Mouse (Mus musculus) midbrain, embryonic 10.5 days (tissue): ENCODE data around the gene Araf. TPM values are rescaled to one million over a fixed set of nuclear protein-coding genes. Genes with fewer than 3 reads are reported as not detected.
A peak's percentile ranks its signal among the peaks of the same experiment; 100 is the strongest.
"Not testable (repeated sequence)": the region's sequence is repeated elsewhere in the genome, so short reads cannot be mapped to it uniquely, and the experiment has no call there.

Experiments
- DNase-seq: peaks from one replicate; pipeline ENCODE4 v3.0.0-alpha.2; 2017; ENCODE audit warnings: low spot score
- H3K27ac ChIP-seq: fragments of 300-500 bp; sonication (generic); replicated peaks from 2 replicates; pipeline ENCODE4 v1.5.1; 2016; ENCODE audit warnings: mild to moderate bottlenecking
- H3K27me3 ChIP-seq: fragments of 300-500 bp; sonication (generic); 2 replicates; pipeline ENCODE4 v1.6.1; 2016; ENCODE audit warnings: low read depth, mild to moderate bottlenecking; ENCODE audit not compliant: poor library complexity, severe bottlenecking
- H3K36me3 ChIP-seq: fragments of 300-500 bp; sonication (generic); 2 replicates; pipeline ENCODE4 v1.6.1; 2016; ENCODE audit warnings: mild to moderate bottlenecking, moderate library complexity
- H3K4me1 ChIP-seq: fragments of 300-500 bp; sonication (generic); 2 replicates; pipeline ENCODE4 v1.6.1; 2016
- H3K4me3 ChIP-seq: fragments of 300-500 bp; sonication (generic); 2 replicates; pipeline ENCODE4 v1.5.1; 2016; ENCODE audit warnings: mild to moderate bottlenecking, moderate library complexity
- H3K9me3 ChIP-seq: fragments of 300-500 bp; sonication (generic); replicated peaks from 2 replicates; pipeline ENCODE4 v1.6.1; 2016; ENCODE audit warnings: mild to moderate bottlenecking
- WGBS: fragments of 180-500 bp; shearing (Covaris S2); methylation state at CpG from one replicate; pipeline ENCODE4 v1.1.7; 2016; 5-methylcytosine and 5-hydroxymethylcytosine counted together
- polyA plus RNA-seq: library from polyadenylated mRNA; unstranded; fragments of >200 nt; fragmentation: Nextera tagmentation; extraction: Ambion mirVana; gene quantifications from 2 replicates; pipeline ENCODE4 v1.2.1, GENCODE M21; 2016

Araf gene
- polyA plus RNA-seq, 1 experiment from 2014 or later = 101 TPM

GRCm38 (mm10) chrX:20801456-20801855 lies 3.8 kb downstream of the Araf start:
- no peaks in the 10 kb centered on the region for H3K9me3 ChIP-seq
- H3K27me3 ChIP-seq = no peaks in the 10 kb centered on the region
- H3K4me1 ChIP-seq = no peaks in the 10 kb centered on the region
- WGBS = 88% methylated on average over 2 of the region's 2 CpGs
- no peak overlapping the region for H3K4me3 ChIP-seq
- DNase-seq = no peak
- H3K36me3 ChIP-seq = peaks cover 11% of the 10 kb centered on the region; the same call in 1 of the 2 replicates
- no peak overlapping the region for H3K27ac ChIP-seq

DNA sequence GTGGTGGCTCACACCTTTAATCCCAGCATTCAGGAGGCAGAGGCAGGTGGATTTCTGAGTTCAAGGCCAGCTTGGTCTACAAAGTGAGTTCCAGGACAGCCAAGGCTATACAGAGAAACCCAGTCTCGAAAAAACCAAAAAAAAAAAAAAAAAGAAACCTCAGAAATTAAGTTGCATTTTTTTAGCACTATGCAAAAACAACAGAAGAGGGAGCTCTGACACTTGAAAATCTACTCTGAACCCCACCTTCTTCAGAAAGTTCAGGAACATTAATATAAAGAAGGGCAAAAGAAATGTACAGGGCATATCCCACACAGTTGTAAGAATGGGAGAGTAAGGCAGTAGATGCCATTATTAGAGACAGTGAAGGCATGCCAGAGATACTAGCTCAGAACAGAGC lies 6.7 kb downstream of the Araf start:
- DNase-seq, H3K27ac ChIP-seq, H3K9me3 ChIP-seq, H3K27me3 ChIP-seq, H3K4me1 ChIP-seq, H3K4me3 ChIP-seq: not testable (repeated sequence)
- WGBS = 74% methylated on average over 1 of the region's 1 CpGs
- peaks cover 12% of the 10 kb centered on the region; the same call in 1 of the 2 replicates for H3K36me3 ChIP-seq

GRCm38 (mm10) chrX:20806295-20806694 lies 8.7 kb downstream of the Araf start:
- no peaks in the 10 kb centered on the region for H3K9me3 ChIP-seq
- no peak for DNase-seq
- no peak overlapping the region for H3K27ac ChIP-seq
- WGBS = 73% methylated on average over 1 of the region's 1 CpGs
- no peaks in the 10 kb centered on the region for H3K4me1 ChIP-seq
- peaks cover 9% of the 10 kb centered on the region; the same call in 1 of the 2 replicates for H3K36me3 ChIP-seq
- no peak overlapping the region for H3K4me3 ChIP-seq
- H3K27me3 ChIP-seq = no peaks in the 10 kb centered on the region

DNA sequence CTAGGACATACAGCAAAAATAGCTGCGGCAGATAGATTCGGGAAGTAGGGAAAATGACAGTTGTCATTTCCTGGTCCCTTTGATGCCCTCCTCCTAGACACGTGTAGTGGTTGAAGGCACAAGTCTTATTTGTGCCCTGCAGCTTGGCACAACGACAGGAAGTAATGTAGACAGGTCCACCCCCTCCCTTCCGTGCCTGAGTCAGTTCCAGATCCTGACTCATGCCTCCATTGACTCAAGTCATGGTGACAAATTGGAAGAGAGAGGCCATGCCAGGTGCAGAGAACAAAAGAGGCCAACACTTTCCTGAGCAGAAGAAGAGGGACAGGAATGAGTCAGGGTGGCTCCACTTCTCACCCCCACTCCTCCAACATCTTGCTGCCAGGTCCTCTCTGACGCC lies 19.4 kb downstream of the Araf start:
- peaks cover 5% of the 10 kb centered on the region; the same call in 1 of the 2 replicates for H3K4me1 ChIP-seq
- H3K4me3 ChIP-seq = no peak overlapping the region
- H3K9me3 ChIP-seq = no peaks in the 10 kb centered on the region; the same call in 1 of the 2 replicates
- H3K27ac ChIP-seq = no peak overlapping the region
- 80% methylated on average over 6 of the region's 6 CpGs for WGBS
- H3K27me3 ChIP-seq = no peaks in the 10 kb centered on the region
- DNase-seq = no peak
- no peaks in the 10 kb centered on the region for H3K36me3 ChIP-seq

- Histone ChIP-seq H3K4me3 (peak overlapping the region; percentile 40), H3K36me3 (peaks cover 3% of the 10 kb centered on the region; the same call in 1 of the 2 replicates), H3K9me3 (no peaks in the 10 kb centered on the region; the same call in 1 of the 2 replicates), H3K27me3 (no peaks in the 10 kb centered on the region), H3K4me1 (peaks cover 5% of the 10 kb centered on the region; the same call in 1 of the 2 replicates), H3K27ac (peak overlapping the region; percentile 59; the same call in 1 of the 2 replicates)
- peak; percentile 65 for DNase-seq
- 28% methylated on average over 19 of the region's 19 CpGs for WGBS
Observed at GRCm38 (mm10) chrX:20819204-20819628, 21.6 kb downstream of the Araf start.

GRCm38 (mm10) chrX:20819708-20820426 lies 22.3 kb downstream of the Araf start:
- peak; percentile 30 for DNase-seq
- peaks cover 5% of the 10 kb centered on the region; the same call in 1 of the 2 replicates for H3K4me1 ChIP-seq
- peak overlapping the region; percentile 59; the same call in 1 of the 2 replicates for H3K27ac ChIP-seq
- H3K9me3 ChIP-seq = no peaks in the 10 kb centered on the region; the same call in 1 of the 2 replicates
- peaks cover 3% of the 10 kb centered on the region; the same call in 1 of the 2 replicates for H3K36me3 ChIP-seq
- 62% methylated on average over 7 of the region's 8 CpGs for WGBS
- peak overlapping the region; percentile 40 for H3K4me3 ChIP-seq
- H3K27me3 ChIP-seq = no peaks in the 10 kb centered on the region

GRCm38 (mm10) chrX:20828934-20829333 lies 31.3 kb downstream of the Araf start:
- no peaks in the 10 kb centered on the region for H3K27me3 ChIP-seq
- H3K4me1 ChIP-seq = no peaks in the 10 kb centered on the region
- DNase-seq = peak; percentile 15
- H3K36me3 ChIP-seq = no peaks in the 10 kb centered on the region; the same call in 1 of the 2 replicates
- no peak overlapping the region for H3K4me3 ChIP-seq
- WGBS = 41% methylated on average over 5 of the region's 5 CpGs
- H3K9me3 ChIP-seq = no peaks in the 10 kb centered on the region
- H3K27ac ChIP-seq = no peak overlapping the region

DNA sequence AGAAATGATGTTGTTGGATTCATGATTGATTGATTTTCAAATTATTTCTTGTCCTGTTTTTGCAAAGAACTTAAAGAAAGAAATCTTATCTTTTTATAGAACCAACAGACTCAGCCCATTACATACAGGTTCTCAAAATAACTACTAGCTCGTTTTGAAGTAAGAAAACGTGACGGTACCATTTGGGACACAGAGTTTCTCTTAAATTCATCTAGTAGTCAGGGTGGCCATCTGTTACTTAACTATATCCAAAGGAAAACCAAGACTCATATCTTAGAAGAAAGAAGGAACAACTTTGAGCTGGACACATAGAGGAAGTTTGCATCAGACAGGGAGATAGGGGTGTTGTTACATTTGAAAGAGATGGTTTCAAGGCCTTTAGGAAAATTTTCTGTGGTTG lies 49.6 kb downstream of the Araf start:
- 88% methylated on average over 3 of the region's 3 CpGs for WGBS
- no peaks in the 10 kb centered on the region for H3K27me3 ChIP-seq
- DNase-seq = no peak
- H3K27ac ChIP-seq = no peak overlapping the region
- H3K36me3 ChIP-seq = peaks cover 26% of the 10 kb centered on the region
- H3K9me3 ChIP-seq = peaks cover 7% of the 10 kb centered on the region; the same call in 1 of the 2 replicates
- peaks cover 11% of the 10 kb centered on the region for H3K4me1 ChIP-seq
- no peak overlapping the region for H3K4me3 ChIP-seq

GRCm38 (mm10) chrX:20847816-20848215 lies 50.2 kb downstream of the Araf start:
- H3K36me3 ChIP-seq = peaks cover 30% of the 10 kb centered on the region
- H3K27ac ChIP-seq = peak overlapping the region; percentile 86
- H3K9me3 ChIP-seq = peaks cover 7% of the 10 kb centered on the region; the same call in 1 of the 2 replicates
- no peak for DNase-seq
- 31% methylated on average over 2 of the region's 2 CpGs for WGBS
- H3K27me3 ChIP-seq = no peaks in the 10 kb centered on the region
- H3K4me1 ChIP-seq = peaks cover 11% of the 10 kb centered on the region
- H3K4me3 ChIP-seq = peak overlapping the region; percentile 71

GRCm38 (mm10) chrX:20848256-20848984 lies 50.8 kb downstream of the Araf start:
- WGBS = 20% methylated on average over 42 of the region's 42 CpGs
- H3K9me3 ChIP-seq = peaks cover 9% of the 10 kb centered on the region; the same call in 1 of the 2 replicates
- peaks cover 11% of the 10 kb centered on the region for H3K4me1 ChIP-seq
- H3K36me3 ChIP-seq = peaks cover 36% of the 10 kb centered on the region
- H3K27ac ChIP-seq = peak overlapping the region; percentile 86
- peak overlapping the region; percentile 71 for H3K4me3 ChIP-seq
- peak; percentile 87 for DNase-seq
- no peaks in the 10 kb centered on the region for H3K27me3 ChIP-seq

- no peak overlapping the region for H3K27ac ChIP-seq
- peaks cover 79% of the 10 kb centered on the region for H3K36me3 ChIP-seq
- no peaks in the 10 kb centered on the region for H3K27me3 ChIP-seq
- H3K4me1 ChIP-seq = peaks cover 11% of the 10 kb centered on the region
- no peak for DNase-seq
- H3K4me3 ChIP-seq = no peak overlapping the region
- H3K9me3 ChIP-seq = peaks cover 9% of the 10 kb centered on the region; the same call in 1 of the 2 replicates
- WGBS = 95% methylated on average over 7 of the region's 7 CpGs
Observed at GRCm38 (mm10) chrX:20853794-20854193, 56.2 kb downstream of the Araf start.

DNA sequence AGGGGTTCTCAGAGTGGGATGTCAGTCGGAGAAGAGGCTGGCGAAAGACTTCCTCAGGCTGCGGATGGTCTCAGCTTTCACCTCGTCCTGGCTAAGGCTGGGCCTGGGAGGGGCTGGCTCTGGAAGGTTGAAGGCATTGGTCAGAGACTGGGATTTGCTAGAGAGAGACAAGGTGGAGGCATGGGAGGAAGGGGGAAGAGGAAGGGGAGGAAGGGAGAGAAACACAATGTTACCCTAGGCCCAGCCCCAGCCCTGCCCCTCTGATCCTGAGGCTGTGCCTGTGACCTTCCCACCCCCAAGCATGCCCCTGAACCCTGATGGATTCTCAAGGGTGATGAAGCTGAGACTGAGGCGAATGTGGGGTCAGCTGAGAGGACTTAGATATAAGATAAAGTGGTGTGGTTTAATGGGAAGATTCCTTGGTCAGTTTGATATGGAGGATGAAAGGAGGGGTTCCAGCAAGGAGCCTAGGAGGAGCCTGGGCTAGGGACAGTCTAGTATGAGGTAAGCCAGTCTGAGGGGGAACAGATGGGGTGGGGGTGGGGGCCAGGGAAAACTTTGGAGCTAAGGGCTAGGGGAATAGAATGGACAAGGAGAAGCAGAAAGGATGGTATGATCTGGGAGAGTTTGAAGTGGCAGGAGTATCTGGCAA lies 64.0 kb downstream of the Araf start:
- WGBS = 55% methylated on average over 5 of the region's 5 CpGs
- Histone ChIP-seq H3K27ac (no peak overlapping the region), H3K9me3 (peaks cover 6% of the 10 kb centered on the region; the same call in 1 of the 2 replicates), H3K27me3 (no peaks in the 10 kb centered on the region), H3K36me3 (peaks cover 34% of the 10 kb centered on the region), H3K4me1 (peaks cover 8% of the 10 kb centered on the region), H3K4me3 (no peak overlapping the region)
- DNase-seq = no peak
